Mouse (Mus musculus): Measurements from ENCODE around the gene Mrpl55.
"Not testable (repeated sequence)": the region's sequence is repeated elsewhere in the genome, so short reads cannot be mapped to it uniquely, and the experiment has no call there.

Mrpl55 gene

DNA sequence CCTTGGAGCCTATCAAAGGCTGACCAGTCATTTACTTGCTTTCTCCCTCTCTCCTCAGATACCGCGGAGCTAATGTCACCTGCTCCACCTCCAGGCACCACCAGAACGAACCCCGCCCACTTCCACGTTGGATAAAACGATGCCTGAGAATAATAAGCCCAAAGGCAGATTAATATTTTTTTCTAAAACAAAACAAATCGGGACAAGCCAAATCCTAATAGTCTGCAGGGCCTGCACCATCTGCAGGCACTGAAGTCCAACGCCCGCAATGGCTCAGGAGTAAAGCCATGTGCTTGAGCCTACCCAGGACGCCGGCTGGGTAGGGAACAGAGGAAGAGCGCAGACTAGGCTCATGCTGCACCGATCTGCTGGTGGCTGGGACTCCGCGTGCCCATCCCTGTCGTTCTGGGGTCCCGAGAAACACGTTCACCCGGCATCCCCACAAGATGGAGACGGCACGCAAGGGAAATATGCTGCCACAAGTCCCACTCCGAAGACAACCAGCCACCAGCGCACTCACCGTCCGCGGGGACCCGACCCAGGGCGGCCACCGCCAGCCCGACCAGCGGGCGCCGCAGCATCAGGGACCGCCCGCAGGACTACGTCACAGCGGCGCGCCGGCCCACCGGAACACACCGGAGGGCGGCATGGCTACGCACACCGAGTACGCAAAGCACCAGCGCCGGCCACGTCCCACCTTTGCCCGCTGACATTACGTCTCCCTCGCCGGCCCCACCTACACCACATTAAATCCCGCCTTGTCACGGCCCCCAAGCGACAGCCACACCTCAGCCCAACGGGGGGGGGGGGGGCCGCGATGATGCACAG lies 10.8 kb upstream of the Mrpl55 start:
- peak; percentile 87 for DNase-seq (ENCODE audit: low read depth in 2 of 2, low spot score in 2 of 2)

DNA sequence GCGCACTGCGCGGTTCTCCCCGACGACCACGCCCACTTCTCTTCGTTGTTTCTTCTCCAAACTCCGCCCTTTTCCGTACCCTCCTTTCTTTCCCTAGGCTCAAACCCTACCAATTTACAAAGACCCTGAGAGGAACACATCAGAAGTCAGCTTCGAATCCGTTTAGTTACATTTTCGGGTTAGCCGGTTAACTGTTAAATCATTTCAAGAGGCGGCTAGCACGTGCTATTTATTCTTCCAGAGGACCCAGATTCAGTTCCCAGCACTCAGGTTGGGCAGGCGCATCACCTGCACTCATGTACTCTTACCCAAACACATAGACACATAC lies 10.3 kb upstream of the Mrpl55 start, which contains the start of gene Guk1:
Gene Guk1 (minus strand): TSS at position 154 of the 328 bp plus-strand sequence.
- no peak for DNase-seq (ENCODE audit: low read depth in 2 of 2, low spot score in 2 of 2)

- DNase-seq (ENCODE audit: low read depth in 2 of 2, low spot score in 2 of 2) = no peak
Observed at GRCm38 (mm10) chr11:59196230-59196629, 6.1 kb upstream of the Mrpl55 start.

DNA sequence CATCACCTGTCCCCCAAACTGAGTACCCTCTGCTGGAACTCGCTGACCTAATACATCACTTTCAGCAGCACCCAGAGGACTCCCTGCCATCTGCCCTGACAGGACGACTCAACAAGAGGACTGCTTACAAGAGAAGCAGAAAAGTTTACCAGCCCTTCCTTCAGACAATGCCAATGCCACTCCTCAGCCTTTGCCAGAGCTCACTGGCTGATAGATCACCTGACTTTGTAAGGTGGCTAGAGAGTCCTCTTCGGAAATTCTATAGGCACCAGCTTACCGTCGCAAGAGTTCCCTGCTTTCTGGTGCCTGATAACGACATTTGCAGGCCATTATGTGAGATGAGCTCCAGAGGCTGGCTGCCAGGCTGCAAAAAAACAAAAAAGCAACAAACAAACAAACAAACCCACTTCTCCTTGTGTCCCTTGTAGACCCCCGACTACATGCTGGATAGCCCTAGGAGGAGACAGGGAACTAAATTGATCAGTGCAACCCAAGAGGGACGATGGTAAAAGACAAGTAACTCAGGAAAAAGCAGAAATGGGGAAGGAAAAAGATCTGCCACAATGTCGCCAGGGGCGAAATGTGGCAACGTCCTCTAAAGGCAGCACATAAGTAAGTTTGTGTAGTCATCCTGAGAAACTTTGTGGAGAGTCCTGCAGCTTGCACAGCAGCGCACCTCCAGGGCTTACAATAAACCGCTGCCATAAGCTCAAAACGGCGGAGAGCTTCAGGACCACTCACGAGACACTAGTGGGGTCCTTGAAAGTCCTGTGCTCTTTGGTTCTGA lies 877 bp upstream of the Mrpl55 start:
- no peak for DNase-seq (ENCODE audit: low read depth in 2 of 2, low spot score in 2 of 2)

GRCm38 (mm10) chr11:59208153-59208831 lies 6.0 kb downstream of the Mrpl55 start, which contains the start of gene 2310033P09Rik:
2310033P09Rik (plus strand) TSS chr11:59208321.
- peak; percentile 84 to 86 for DNase-seq (ENCODE audit: low read depth in 2 of 2, low spot score in 2 of 2)

- DNase-seq (ENCODE audit: low read depth in 2 of 2, low spot score in 2 of 2) = peak in 1 of 2 experiments; percentile 31
Observed at GRCm38 (mm10) chr11:59209003-59209441, 6.7 kb downstream of the Mrpl55 start.

- DNase-seq (ENCODE audit: low read depth in 2 of 2, low spot score in 2 of 2) = no peak
Observed at GRCm38 (mm10) chr11:59209580-59209979, 7.3 kb downstream of the Mrpl55 start.

DNA sequence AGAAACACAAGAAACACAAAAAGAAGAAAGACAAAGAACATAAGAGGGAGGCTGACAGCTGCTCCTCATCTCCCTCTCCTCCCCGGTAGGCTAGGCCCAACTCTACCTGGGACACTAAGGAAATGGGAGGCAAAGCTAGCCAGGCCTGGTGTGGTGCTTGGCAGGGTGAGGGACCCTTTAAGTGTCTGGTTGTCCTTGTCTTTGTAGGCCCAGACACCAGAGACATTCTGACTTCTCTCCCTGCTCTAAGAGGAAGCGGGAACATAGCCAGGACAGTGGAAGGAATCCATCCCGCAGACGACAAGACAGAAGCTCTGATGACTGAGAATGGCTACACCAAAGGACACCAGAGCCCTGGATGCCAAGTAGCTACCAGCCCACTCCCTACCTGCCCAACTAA lies 7.7 kb downstream of the Mrpl55 start:
- no peak for DNase-seq (ENCODE audit: low read depth in 2 of 2, low spot score in 2 of 2)

DNA sequence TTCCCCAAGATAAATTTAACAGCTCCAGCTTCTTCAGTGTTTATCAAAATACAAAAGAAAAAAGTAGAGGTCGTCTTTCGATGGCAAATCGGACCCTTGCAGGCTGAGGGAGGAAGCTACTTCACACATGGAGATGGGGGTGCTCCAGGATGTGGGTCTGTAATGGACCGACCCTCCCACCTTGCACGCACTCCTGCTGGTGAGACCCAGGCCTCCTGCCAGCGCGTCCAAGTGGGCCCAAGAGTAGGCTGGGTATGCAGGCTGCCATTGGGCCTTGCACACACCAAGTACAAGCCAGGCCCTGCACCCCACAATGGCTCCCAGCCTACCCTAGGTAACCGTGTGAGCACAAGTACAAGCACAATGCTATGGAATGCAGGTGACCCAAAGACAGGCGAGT lies 9.3 kb downstream of the Mrpl55 start:
- not testable (repeated sequence) for DNase-seq (ENCODE audit: low read depth in 2 of 2, low spot score in 2 of 2)

DNA sequence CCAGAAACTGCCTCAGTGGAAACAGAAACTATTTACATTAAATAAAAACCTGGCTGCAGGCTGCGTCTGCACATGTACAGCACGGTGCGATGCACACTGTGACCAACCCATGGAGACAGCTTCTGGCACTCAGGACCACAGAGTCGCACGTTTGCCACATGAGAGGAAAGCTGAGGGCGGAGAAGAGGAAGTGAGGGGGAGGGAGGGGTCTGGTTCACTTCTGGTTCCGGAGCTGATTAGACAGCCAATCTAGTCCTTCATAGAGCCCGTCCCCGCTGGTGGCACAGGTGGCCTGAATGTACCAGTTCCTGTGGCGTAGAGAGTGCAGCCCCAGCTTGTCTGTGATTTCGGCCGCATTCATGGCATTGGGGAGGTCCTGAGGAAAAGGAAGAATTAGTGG lies 10.0 kb downstream of the Mrpl55 start:
- DNase-seq (ENCODE audit: low read depth in 2 of 2, low spot score in 2 of 2) = peak; percentile 71 to 80

DNA sequence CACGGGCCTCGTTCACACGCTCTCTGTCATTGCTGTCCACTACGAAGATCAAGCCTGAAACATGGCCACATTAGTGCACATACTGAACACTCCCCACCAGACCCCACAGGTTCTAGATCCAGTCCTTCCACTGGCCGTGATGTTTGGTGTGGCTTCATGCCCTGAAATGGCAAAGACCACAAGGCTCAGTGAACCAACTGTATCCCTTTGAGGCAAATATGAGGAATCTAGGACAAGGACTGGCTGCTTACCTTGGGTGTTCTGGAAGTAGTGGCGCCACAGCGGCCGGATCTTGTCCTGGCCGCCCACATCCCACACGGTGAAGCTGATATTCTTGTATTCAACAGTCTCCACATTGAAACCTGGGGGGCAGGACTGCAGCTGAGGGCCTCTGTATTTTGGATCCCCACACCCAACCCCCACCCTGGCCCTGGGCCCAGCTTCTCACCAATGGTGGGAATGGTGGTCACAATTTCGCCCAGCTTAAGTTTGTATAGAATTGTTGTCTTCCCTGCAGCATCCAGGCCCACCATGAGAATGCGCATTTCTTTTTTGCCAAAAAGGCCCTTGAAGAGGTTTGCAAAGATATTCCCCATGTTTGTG lies 10.7 kb downstream of the Mrpl55 start:
- no peak for DNase-seq (ENCODE audit: low read depth in 2 of 2, low spot score in 2 of 2)

GRCm38 (mm10) chr11:59216955-59217354 lies 14.7 kb downstream of the Mrpl55 start:
- DNase-seq (ENCODE audit: low read depth in 2 of 2, low spot score in 2 of 2) = no peak

DNA sequence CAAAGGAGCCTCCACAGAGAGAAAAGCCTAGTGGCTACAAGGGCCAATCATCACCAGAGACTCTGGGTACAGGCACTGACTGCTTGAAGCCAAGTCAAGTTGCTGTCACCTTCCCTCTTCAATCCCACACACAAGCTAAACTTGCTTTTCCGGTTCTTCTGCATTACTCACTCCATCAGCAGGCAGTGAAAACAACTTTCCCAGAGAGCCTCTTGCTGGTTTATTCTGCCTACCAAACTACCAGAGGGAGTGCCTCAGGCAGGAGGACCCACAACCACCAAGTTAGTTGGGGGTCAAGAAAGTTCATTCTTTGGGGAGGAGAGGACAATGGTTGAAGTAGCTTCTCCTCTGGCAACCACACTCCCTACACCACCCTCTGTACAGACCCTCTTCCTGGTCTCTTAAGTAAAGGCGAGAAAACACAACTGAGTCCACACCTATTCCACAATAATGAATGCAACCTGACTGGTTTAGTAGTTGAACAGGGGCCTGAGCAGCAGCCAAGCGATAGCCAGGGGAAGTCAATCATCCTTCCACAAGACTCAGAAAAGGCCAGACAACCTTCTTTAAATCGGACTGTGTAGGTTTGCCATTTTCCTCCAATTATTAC lies 16.2 kb downstream of the Mrpl55 start:
- DNase-seq (ENCODE audit: low read depth in 2 of 2, low spot score in 2 of 2) = no peak

DNA sequence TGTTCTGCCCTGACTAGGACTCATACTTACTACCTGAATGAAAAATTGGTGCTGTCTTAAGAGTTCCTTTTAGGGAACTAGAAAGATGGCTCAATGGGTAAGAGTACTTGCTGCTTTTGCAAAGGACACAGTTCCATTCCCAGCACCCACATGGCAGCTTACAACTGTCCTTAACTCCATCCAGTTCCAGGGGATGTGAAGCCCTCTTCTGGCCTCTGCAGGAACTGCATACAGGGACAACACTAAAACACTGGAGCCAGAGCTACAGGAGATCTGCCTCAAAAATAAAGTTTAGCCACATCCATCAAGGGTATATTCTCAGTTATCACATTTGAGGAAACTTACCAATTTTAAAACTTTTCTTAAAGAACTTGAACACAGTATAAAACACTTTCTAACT lies 16.8 kb downstream of the Mrpl55 start:
- DNase-seq (ENCODE audit: low read depth in 2 of 2, low spot score in 2 of 2) = peak; percentile 39 to 58

DNA sequence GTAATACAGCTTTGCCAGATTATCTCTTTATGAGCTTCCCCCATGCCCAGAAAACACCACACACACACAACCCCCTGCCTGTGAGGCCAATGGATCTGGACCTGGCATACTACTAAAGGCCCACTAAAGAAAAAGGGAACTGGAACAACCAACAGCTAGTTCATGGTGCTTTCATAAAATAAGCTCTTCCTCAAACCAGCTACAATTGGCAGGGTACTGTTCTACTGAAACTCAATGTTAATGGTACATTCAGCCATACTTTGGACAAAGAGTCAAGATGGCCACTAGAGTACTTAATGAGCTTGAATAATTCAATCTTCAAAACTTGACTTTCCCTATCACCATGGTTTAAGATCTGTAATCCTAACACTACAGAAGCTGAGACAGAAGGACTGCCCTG lies 19.3 kb downstream of the Mrpl55 start:
- DNase-seq (ENCODE audit: low read depth in 2 of 2, low spot score in 2 of 2) = no peak

DNA sequence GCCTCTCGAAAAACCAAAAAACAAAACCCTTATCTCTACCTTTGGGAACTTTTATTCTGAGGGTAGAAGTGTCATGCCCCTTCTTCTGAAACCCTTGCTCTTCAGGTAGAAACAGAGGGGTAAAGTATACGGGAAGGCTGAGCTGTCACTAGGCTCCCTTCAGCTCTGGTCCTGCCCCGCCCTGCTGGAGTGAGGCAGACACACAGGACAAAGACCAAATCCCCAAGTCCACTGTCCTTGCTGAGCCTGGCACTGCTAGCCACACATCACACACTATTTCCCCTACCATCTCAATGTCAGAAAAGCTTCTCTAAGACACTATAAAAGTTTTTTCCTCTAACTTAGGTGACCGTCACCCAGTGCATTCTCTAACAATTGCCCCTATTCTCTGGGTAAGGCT lies 20.0 kb downstream of the Mrpl55 start:
- no peak for DNase-seq (ENCODE audit: low read depth in 2 of 2, low spot score in 2 of 2)

- no peak for DNase-seq (ENCODE audit: low read depth in 2 of 2, low spot score in 2 of 2)
Observed at GRCm38 (mm10) chr11:59224025-59224424, 21.7 kb downstream of the Mrpl55 start.

DNA sequence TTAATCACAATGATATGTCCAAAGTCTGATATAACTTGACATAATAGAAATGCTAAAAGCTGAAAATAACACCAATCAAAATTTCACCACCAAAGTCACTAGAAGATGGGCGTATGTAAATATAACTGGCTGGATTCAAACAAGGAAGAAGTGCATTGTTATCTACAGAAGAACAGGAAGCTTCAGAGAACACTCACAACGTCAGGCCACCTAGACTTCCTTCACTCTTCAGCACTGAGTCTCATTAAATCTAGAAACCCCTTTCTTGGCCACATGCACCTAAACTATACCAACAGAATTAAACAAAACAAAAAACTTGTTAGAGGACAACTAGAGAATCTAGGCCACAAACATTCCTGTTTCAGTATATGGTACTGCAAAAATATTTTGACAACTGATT lies 22.2 kb downstream of the Mrpl55 start:
- DNase-seq (ENCODE audit: low read depth in 2 of 2, low spot score in 2 of 2) = no peak

DNA sequence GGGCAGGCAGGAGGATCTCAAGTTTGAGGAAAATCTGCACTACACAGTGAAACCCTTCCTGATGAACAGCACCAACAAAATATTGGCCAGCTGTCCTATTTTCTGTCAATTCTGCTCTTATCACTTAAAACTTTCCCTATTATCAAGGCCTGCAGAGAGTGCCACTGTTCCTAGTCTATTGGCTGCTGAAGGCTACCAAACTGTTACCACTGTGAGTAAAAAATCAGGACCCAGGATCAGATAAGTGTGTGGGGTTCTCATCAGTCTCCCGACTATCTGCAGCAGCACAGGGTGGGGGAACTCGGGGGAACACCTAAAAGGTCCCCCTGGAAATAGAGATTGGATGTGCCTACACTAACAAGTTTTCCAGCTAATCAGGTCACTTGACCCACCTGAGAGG lies 22.9 kb downstream of the Mrpl55 start:
- DNase-seq (ENCODE audit: low read depth in 2 of 2, low spot score in 2 of 2) = no peak

DNA sequence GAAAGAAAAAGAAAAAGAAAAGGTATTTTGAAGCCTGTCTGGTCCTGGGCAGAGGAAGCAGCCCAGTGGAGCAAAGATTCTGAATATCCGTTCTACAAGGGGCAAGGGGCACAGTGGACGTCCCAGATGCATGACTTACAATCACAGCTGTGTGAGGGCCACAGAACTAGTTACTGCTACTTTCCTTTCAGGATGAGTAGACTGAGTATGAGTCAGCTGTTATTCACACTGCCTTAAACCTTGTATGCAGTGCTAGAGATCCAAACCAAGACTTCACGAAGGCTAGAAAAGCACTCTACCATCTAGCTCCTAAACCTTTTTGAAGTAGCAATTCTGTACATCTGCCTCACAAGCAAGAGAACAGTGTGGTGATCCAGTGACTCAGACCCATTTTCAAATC lies 24.0 kb downstream of the Mrpl55 start:
- DNase-seq (ENCODE audit: low read depth in 2 of 2, low spot score in 2 of 2) = no peak
